Mouse (Mus musculus) MEL (cell line): ENCODE measurements around the gene Phf2. TPM values are rescaled to one million over a fixed set of nuclear protein-coding genes. Genes with fewer than 3 reads are reported as not detected.

Experiments
- DNase-seq: peaks from one replicate; pipeline ENCODE4 v3.0.0; 2011; ENCODE audit warnings: low read depth, low spot score
- H3K27ac ChIP-seq: 2 replicates; pipeline ENCODE4 v1.5.1; 2012; ENCODE audit warnings: low read depth, mild to moderate bottlenecking, control low read depth, low read length, moderate library complexity; ENCODE audit not compliant: control insufficient read depth
- H3K27me3 ChIP-seq, 2 experiments: fragments of 150-350 bp in 1 of 2; sonication (generic) in 1 of 2; 2 replicates each; pipeline ENCODE4 v1.6.1; 2012; ENCODE audit warnings: low read length in 2 of 2, mild to moderate bottlenecking in 2 of 2, improper control_type of control experiment in 1 of 2, moderate library complexity in 1 of 2; ENCODE audit not compliant: insufficient read depth in 2 of 2, control insufficient read depth in 1 of 2
- H3K36me3 ChIP-seq, 2 experiments: 2 replicates each; pipeline ENCODE4 v1.6.1; 2012 to 2014; ENCODE audit warnings: low read length in 2 of 2, improper control_type of control experiment in 1 of 2, inconsistent platforms in 1 of 2, mild to moderate bottlenecking in 1 of 2; ENCODE audit not compliant: insufficient read depth in 2 of 2, control insufficient read depth in 1 of 2
- H3K4me1 ChIP-seq, 2 experiments: fragments of 150-350 bp in 1 of 2; sonication (generic) in 1 of 2; 2 replicates each; pipeline ENCODE4 v1.6.1; 2012; ENCODE audit warnings: low read length in 2 of 2, improper control_type of control experiment in 1 of 2, mild to moderate bottlenecking in 1 of 2; ENCODE audit not compliant: insufficient read depth in 2 of 2, control insufficient read depth in 1 of 2
- H3K4me3 ChIP-seq, 2 experiments: fragments of 150-350 bp in 1 of 2; sonication (generic) in 1 of 2; 2 replicates each; pipeline ENCODE4 v1.5.1; 2012; ENCODE audit warnings: low read depth in 2 of 2, low read length in 2 of 2, mild to moderate bottlenecking in 2 of 2, moderate library complexity in 2 of 2, control low read depth in 1 of 2, improper control_type of control experiment in 1 of 2; ENCODE audit not compliant: control insufficient read depth in 1 of 2, insufficient read depth in 1 of 2
- H3K79me2 ChIP-seq: 2 replicates; pipeline ENCODE4 v1.6.1; 2012; ENCODE audit warnings: mild to moderate bottlenecking, low read length, moderate library complexity; ENCODE audit not compliant: control insufficient read depth, poor library complexity, insufficient read depth
- H3K9ac ChIP-seq: 2 replicates; pipeline ENCODE4 v1.6.1; 2012; ENCODE audit warnings: low read depth, mild to moderate bottlenecking, control low read depth, low read length, moderate library complexity; ENCODE audit not compliant: control insufficient read depth, poor library complexity, severe bottlenecking
- H3K9me3 ChIP-seq: fragments of 150-350 bp; sonication (generic); replicated peaks from 2 replicates; pipeline ENCODE4 v1.6.1; 2012; ENCODE audit warnings: mild to moderate bottlenecking, low read length, improper control_type of control experiment, moderate library complexity; ENCODE audit not compliant: insufficient read depth
- BHLHE40 ChIP-seq: IDR thresholded peaks from 2 replicates; pipeline ENCODE4 v1.6.1; 2012; ENCODE audit warnings: low read depth, mild to moderate bottlenecking, inconsistent platforms, low read length, improper control_type of control experiment, borderline replicate concordance
- E2F4 ChIP-seq: IDR thresholded peaks from 2 replicates; pipeline ENCODE4 v1.6.1; 2011; ENCODE audit warnings: low read depth, low read length, improper control_type of control experiment, borderline replicate concordance
- ELF1 ChIP-seq: IDR thresholded peaks from 2 replicates; pipeline ENCODE4 v1.6.1; 2014; ENCODE audit warnings: low read depth, mild to moderate bottlenecking, inconsistent platforms, low read length, improper control_type of control experiment, moderate library complexity
- EP300 ChIP-seq, 2 experiments: IDR thresholded peaks; 2 replicates each; pipeline ENCODE4 v1.6.1; 2011; ENCODE audit warnings: improper control_type of control experiment in 2 of 2, low read length in 2 of 2, low read depth in 1 of 2, mild to moderate bottlenecking in 1 of 2
- HCFC1 ChIP-seq: IDR thresholded peaks from 2 replicates; pipeline ENCODE4 v1.6.1; 2012; ENCODE audit warnings: low read depth, mild to moderate bottlenecking, inconsistent platforms, low read length, improper control_type of control experiment, moderate library complexity
- MAFK ChIP-seq: IDR thresholded peaks from 2 replicates; pipeline ENCODE4 v1.6.1; 2011; ENCODE audit warnings: low read depth, mild to moderate bottlenecking, low read length, improper control_type of control experiment, borderline replicate concordance
- MAX ChIP-seq: IDR thresholded peaks from 2 replicates; pipeline ENCODE4 v1.6.1; 2011; ENCODE audit warnings: low read length, improper control_type of control experiment
- MAZ ChIP-seq: IDR thresholded peaks from 2 replicates; pipeline ENCODE4 v1.6.1; 2012; ENCODE audit warnings: low read depth, mild to moderate bottlenecking, inconsistent platforms, low read length, improper control_type of control experiment
- MEF2A ChIP-seq: IDR thresholded peaks from 2 replicates; pipeline ENCODE4 v1.6.1; 2014; ENCODE audit warnings: low read depth, mild to moderate bottlenecking, inconsistent platforms, low read length, improper control_type of control experiment; ENCODE audit not compliant: poor library complexity, insufficient replicate concordance, severe bottlenecking; ENCODE audit errors: extremely low read depth
- RCOR1 ChIP-seq: IDR thresholded peaks from 2 replicates; pipeline ENCODE4 v1.6.1; 2012; ENCODE audit warnings: low read depth, mild to moderate bottlenecking, inconsistent platforms, low read length, improper control_type of control experiment
- TBP ChIP-seq: IDR thresholded peaks from 2 replicates; pipeline ENCODE4 v1.8.0; 2011; ENCODE audit warnings: low read depth, low read length, improper control_type of control experiment
- ZC3H11A ChIP-seq: IDR thresholded peaks from 2 replicates; pipeline ENCODE4 v1.6.1; 2012; ENCODE audit warnings: low read depth, mild to moderate bottlenecking, inconsistent platforms, low read length, improper control_type of control experiment
- ZKSCAN1 ChIP-seq: IDR thresholded peaks from 2 replicates; pipeline ENCODE4 v1.6.1; 2012; ENCODE audit warnings: low read depth, mild to moderate bottlenecking, inconsistent platforms, low read length, improper control_type of control experiment, moderate library complexity
- ZMIZ1 ChIP-seq: IDR thresholded peaks from 2 replicates; pipeline ENCODE4 v1.6.1; 2012; ENCODE audit warnings: low read depth, mild to moderate bottlenecking, inconsistent platforms, low read length, improper control_type of control experiment, moderate library complexity
- polyA plus RNA-seq, 2 experiments: library from polyadenylated mRNA; stranded (reverse) in 1 of 2; unstranded in 1 of 2; fragments of >175 nt in 1 of 2; fragments of >200 nt in 1 of 2; gene quantifications; 2 replicates each; pipeline versions ENCODE4 v1.2.1 to v1.2.4; 2012; ENCODE audit warnings: low replicate concordance in 2 of 2, low read depth in 1 of 2; ENCODE audit not compliant: insufficient read length in 2 of 2, insufficient read depth in 1 of 2, missing spikeins in 1 of 2
- total RNA-seq: library from RNA; depleted of rRNA; stranded (reverse); fragments of 300-350 nt; gene quantifications from 2 replicates; pipeline ENCODE4 v1.2.3, GENCODE M21; 2012; rRNA removed

The Phf2 gene
- total and polyA plus RNA-seq, 3 experiments: 10.2 to 52.7 (median 29.6) TPM

- DNase-seq: no peak
- TF ChIP-seq MEF2A: no peak
- no peak for TF ChIP-seq E2F4
- no peak for TF ChIP-seq ZKSCAN1
- TF ChIP-seq ZC3H11A: no peak
- no peak for TF ChIP-seq HCFC1
- peaks cover 0 to 6% of the 10 kb centered on the region in 2 experiments; a peak in 3 of 4 replicates for H3K27me3 ChIP-seq
- H3K79me2 ChIP-seq: no peaks in the 10 kb centered on the region
- H3K27ac ChIP-seq: no peak overlapping the region
- H3K36me3 ChIP-seq: no peaks in the 10 kb centered on the region
- H3K9ac ChIP-seq: no peak overlapping the region
- no peaks in the 10 kb centered on the region for H3K9me3 ChIP-seq
- H3K4me3 ChIP-seq: no peak overlapping the region
- no peaks in the 10 kb centered on the region for H3K4me1 ChIP-seq
Observed at GRCm38 (mm10) chr13:48763701-48764245, 107.1 kb downstream of the Phf2 start.

GRCm38 (mm10) chr13:48760855-48761436 lies 110.0 kb downstream of the Phf2 start:
- no peak overlapping the region for H3K4me3 ChIP-seq
- H3K9me3 ChIP-seq: no peaks in the 10 kb centered on the region
- no peak for TF ChIP-seq ELF1
- TF ChIP-seq BHLHE40: no peak
- no peak for TF ChIP-seq MEF2A
- TF ChIP-seq EP300 (IDR thresholded peaks at IDR 0.05; ENCODE audit: low read depth in 1 of 2, low read length in 2 of 2): no peak
- no peak for TF ChIP-seq RCOR1
- TF ChIP-seq, all 39 proteins: peak for 0
- Histone ChIP-seq H3K4me1 (no peaks in the 10 kb centered on the region), H3K36me3 (no peaks in the 10 kb centered on the region), H3K79me2 (no peaks in the 10 kb centered on the region), H3K9ac (no peak overlapping the region), H3K27ac (no peak overlapping the region), H3K27me3 (peaks cover 4% of the 10 kb centered on the region in 2 experiments)
- DNase-seq: no peak

GRCm38 (mm10) chr13:48756769-48757168 lies 114.2 kb downstream of the Phf2 start:
- Histone ChIP-seq H3K36me3 (no peaks in the 10 kb centered on the region), H3K79me2 (no peaks in the 10 kb centered on the region), H3K27ac (no peak overlapping the region), H3K4me3 (no peak overlapping the region), H3K4me1 (no peaks in the 10 kb centered on the region), H3K9ac (no peak overlapping the region), H3K27me3 (peaks cover 4 to 5% of the 10 kb centered on the region in 2 experiments), H3K9me3 (no peaks in the 10 kb centered on the region)
- TF ChIP-seq MAX: no peak
- no peak for TF ChIP-seq ZMIZ1
- TF ChIP-seq MAZ: no peak
- no peak for TF ChIP-seq TBP
- no peak for TF ChIP-seq MAFK
- no peak for DNase-seq

Other genes with a start within 250 kb of the Phf2 start
- gene Ptpdc1, start 245.5 kb downstream of the Phf2 start, total RNA-seq: 2.8 and 3.3 TPM in 2 replicates
- 1 to 10 TPM in 1 of 2 experiments, not detected in 1; 7.6 TPM for gene Ptpdc1, start 245.5 kb downstream of the Phf2 start, polyA plus RNA-seq
- not detected in 2 replicates for gene Barx1, start 208.1 kb downstream of the Phf2 start, total RNA-seq
- gene Barx1, start 208.1 kb downstream of the Phf2 start, polyA plus RNA-seq: not detected
- 81.3 and 82.7 TPM in 2 replicates for gene Fam120a, start 96.9 kb upstream of the Phf2 start, total RNA-seq
- gene Fam120a, start 96.9 kb upstream of the Phf2 start, polyA plus RNA-seq: 100 to 1,000 TPM in 1 of 2 experiments, 10 to 100 TPM in 1; 66.2 to 119 TPM